Mouse (Mus musculus) embryonic fibroblast, embryonic 13.5 days (primary cell): ENCODE results near the gene M6pr.

Experiments
- CTCF ChIP-seq: IDR thresholded peaks from 2 replicates; pipeline ENCODE4 v1.5.1; 2011; ENCODE audit warnings: mild to moderate bottlenecking, control low read depth, low read length, moderate library complexity, borderline replicate concordance; ENCODE audit not compliant: insufficient read depth
- POLR2A ChIP-seq: IDR thresholded peaks from 2 replicates; pipeline ENCODE4 v1.6.1; 2011; ENCODE audit warnings: low read depth, mild to moderate bottlenecking, control low read depth, low read length, moderate library complexity

DNA sequence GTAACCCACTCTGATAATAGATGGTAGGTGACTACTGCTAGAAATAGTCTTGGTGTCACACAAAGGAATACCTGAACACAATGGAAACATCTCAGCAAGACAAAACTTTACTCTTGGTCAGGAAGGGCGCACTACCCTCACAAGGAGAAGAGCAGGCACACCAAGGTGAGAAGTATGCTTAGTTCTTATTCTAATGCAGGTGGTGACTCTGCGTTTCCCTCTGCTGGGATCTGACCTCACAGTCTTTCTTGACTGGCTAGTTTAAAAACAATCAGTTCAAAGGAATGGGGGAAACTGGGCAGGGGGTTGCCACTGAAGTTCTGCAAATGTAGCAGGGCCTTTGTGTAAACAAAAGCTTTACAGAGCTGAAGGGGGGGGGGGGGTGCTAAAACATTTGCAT lies 57.8 kb downstream of the M6pr start:
- TF ChIP-seq CTCF (no peak), POLR2A (no peak)
